Mouse (Mus musculus) intestine, embryonic 14.5 days (tissue): ENCODE results near the gene Zfp969. TPM values are rescaled to one million over a fixed set of nuclear protein-coding genes. Genes with fewer than 3 reads are reported as not detected.
"Not testable (repeated sequence)": the region's sequence is repeated elsewhere in the genome, so short reads cannot be mapped to it uniquely, and the experiment has no call there.

Source experiments
- ATAC-seq: fragments of 200-750 bp; cut with Nextera tagmentation; replicated peaks from 2 replicates; pipeline ENCODE4 v1.8.0; 2017; ENCODE audit warnings: low read depth, moderate number of reproducible peaks, moderate TSS enrichment, moderate library complexity; ENCODE audit not compliant: low FRiP score, low TSS enrichment
- DNase-seq: peaks from one replicate; pipeline ENCODE4 v3.0.0-alpha.2; 2018; ENCODE audit warnings: low spot score
- H3K27ac ChIP-seq: fragments of 300-500 bp; sonication (generic); 2 replicates; pipeline ENCODE4 v1.5.1; 2014; ENCODE audit warnings: low read depth, mild to moderate bottlenecking, control low read depth
- H3K27me3 ChIP-seq: fragments of 300-500 bp; sonication (generic); replicated peaks from 2 replicates; pipeline ENCODE4 v1.6.1; 2014; ENCODE audit warnings: low read length, control low read depth; ENCODE audit not compliant: control insufficient read depth, insufficient read depth
- H3K36me3 ChIP-seq: fragments of 300-500 bp; sonication (generic); 2 replicates; pipeline ENCODE4 v1.6.1; 2014; ENCODE audit warnings: low read length, control low read depth; ENCODE audit not compliant: control insufficient read depth, insufficient read depth
- H3K4me1 ChIP-seq: fragments of 300-500 bp; sonication (generic); replicated peaks from 2 replicates; pipeline ENCODE4 v1.6.1; 2014; ENCODE audit warnings: low read length, control low read depth, mixed read lengths; ENCODE audit not compliant: control insufficient read depth, insufficient read depth
- H3K4me2 ChIP-seq: fragments of 300-500 bp; sonication (generic); 2 replicates; pipeline ENCODE4 v1.6.1; 2014; ENCODE audit warnings: low read length
- H3K4me3 ChIP-seq: fragments of 300-500 bp; sonication (generic); 2 replicates; pipeline ENCODE4 v1.5.1; 2014; ENCODE audit warnings: low read depth, low read length, control low read depth, mixed read lengths
- H3K9ac ChIP-seq: fragments of 300-500 bp; sonication (generic); 2 replicates; pipeline ENCODE4 v1.6.1; 2014; ENCODE audit warnings: mild to moderate bottlenecking, low read length
- H3K9me3 ChIP-seq: fragments of 300-500 bp; sonication (generic); 2 replicates; pipeline ENCODE4 v1.6.1; 2016; ENCODE audit warnings: low read length, control low read depth; ENCODE audit not compliant: control insufficient read depth
- WGBS: fragments of 180-500 bp; shearing (Covaris S2); extraction: QIAGEN DNeasy Blood & Tissue Kit; methylation state at CpG from one replicate; pipeline ENCODE4 v1.1.7; 2014; 5-methylcytosine and 5-hydroxymethylcytosine counted together
- polyA plus RNA-seq: library from polyadenylated mRNA; unstranded; fragments of >200 nt; fragmentation: Nextera tagmentation; extraction: Ambion mirVana; gene quantifications from 2 replicates; pipeline ENCODE4 v1.2.1, GENCODE M21; 2014

Gene Zfp969
- polyA plus RNA-seq = 20.8 and 45.5 TPM in 2 replicates

- H3K4me2 ChIP-seq, H3K4me1 ChIP-seq, DNase-seq, H3K27ac ChIP-seq, H3K9me3 ChIP-seq, H3K27me3 ChIP-seq, ATAC-seq, H3K36me3 ChIP-seq, H3K4me3 ChIP-seq, H3K9ac ChIP-seq: not testable (repeated sequence)
- no CpG with 5 or more reads among the region's 9 CpGs for WGBS
These were observed at the start of gene Zfp969 for GRCm38 (mm10) chr2:175703546-175703945. Zfp969 (minus strand) TSS chr2:175703646.

- H3K4me3 ChIP-seq, H3K36me3 ChIP-seq, DNase-seq: not testable (repeated sequence)
These were observed 37.8 kb upstream of the Zfp969 start, which contains the start of gene Gm2007 for GRCm38 (mm10) chr2:175741237-175741636. Gm2007 (plus strand) TSS chr2:175741537.

GRCm38 (mm10) chr2:175643678-175644077, 59.8 kb downstream of the Zfp969 start, which contains the start of gene Gm11007:
Gm11007 (plus strand) TSS chr2:175643978.
- H3K4me3 ChIP-seq, ATAC-seq, H3K4me2 ChIP-seq, H3K27me3 ChIP-seq, H3K36me3 ChIP-seq, H3K9me3 ChIP-seq, H3K9ac ChIP-seq, DNase-seq, H3K27ac ChIP-seq, H3K4me1 ChIP-seq: not testable (repeated sequence)
- WGBS = no CpG with 5 or more reads among the region's 2 CpGs

More at GRCm38 (mm10) chr2:175741237-175741636, 37.8 kb upstream of the Zfp969 start, which contains the start of gene Gm2007:
- WGBS = no CpG with 5 or more reads among the region's 2 CpGs
- H3K27me3 ChIP-seq, H3K9me3 ChIP-seq, ATAC-seq, H3K4me1 ChIP-seq, H3K9ac ChIP-seq, H3K4me2 ChIP-seq, H3K27ac ChIP-seq: not testable (repeated sequence)

Other genes with a start within 250 kb of the Zfp969 start
- gene Zfp965, start 233.7 kb downstream of the Zfp969 start, polyA plus RNA-seq = 7.1 and 8.3 TPM in 2 replicates
- not detected in 2 replicates for gene Gm11007, start 59.7 kb downstream of the Zfp969 start, polyA plus RNA-seq
- gene Gm2007, start 37.9 kb upstream of the Zfp969 start, polyA plus RNA-seq = not detected in 2 replicates
- 5.3 and 6.6 TPM in 2 replicates for gene Gm14288, start 97.4 kb upstream of the Zfp969 start, polyA plus RNA-seq
- 17.5 and 20.5 TPM in 2 replicates for gene Gm6710, start 165.6 kb upstream of the Zfp969 start, polyA plus RNA-seq
- gene Zfp966, start 227.5 kb upstream of the Zfp969 start, polyA plus RNA-seq = 3.6 and 4.1 TPM in 2 replicates